Mouse (Mus musculus) activated CD4-positive, CD25-positive, alpha-beta regulatory T cell (primary cell): ENCODE data around the gene Oas1c. TPM values are rescaled to one million over a fixed set of nuclear protein-coding genes. Genes with fewer than 3 reads are reported as not detected.

Experiments used
- polyA plus RNA-seq, 2 experiments: library from polyadenylated mRNA; unstranded; fragments of 100-300 nt; shearing (Covaris generic); gene quantifications; one replicate each; pipeline ENCODE4 v1.2.1; 2017

The Oas1c gene
- 10 to 100 TPM; 12.6 to 13.1 TPM for polyA plus RNA-seq

GRCm38 (mm10) chr5:120811951-120812819 is at the start of gene Oas1c:
Oas1c (minus strand) TSS chr5:120812514.

GRCm38 (mm10) chr5:120861121-120861520 is 48.8 kb upstream of the Oas1c start, which contains the start of gene Oas1h:
Oas1h (plus strand) TSS chr5:120861421.

GRCm38 (mm10) chr5:120847067-120847466 is 34.8 kb upstream of the Oas1c start, which contains the start of gene Oas1f:
Oas1f (plus strand) TSS chr5:120847367.

GRCm38 (mm10) chr5:120795480-120796034 is 16.8 kb downstream of the Oas1c start, which contains the start of gene Oas1e:
Oas1e (minus strand) TSS chr5:120795530.

GRCm38 (mm10) chr5:120777478-120777877 is 34.8 kb downstream of the Oas1c start, which contains the start of gene Oas3:
Oas3 (minus strand) TSS chr5:120777661.

Other genes with a start within 250 kb of the Oas1c start
- 10 to 100 TPM; 14.1 to 21.5 TPM for gene Tpcn1, start 223.8 kb downstream of the Oas1c start, polyA plus RNA-seq
- 1 to 10 TPM in 1 of 2 experiments, under 1 TPM in 1; 0.43 to 1.9 TPM for gene Iqcd, start 223.5 kb downstream of the Oas1c start, polyA plus RNA-seq
- 1 to 10 TPM; 2.6 to 3.1 TPM for gene Rita1, start 199.9 kb downstream of the Oas1c start, polyA plus RNA-seq
- 10 to 100 TPM; 45.8 to 62.9 TPM for gene Ddx54, start 199.8 kb downstream of the Oas1c start, polyA plus RNA-seq
- gene Cfap73, start 178.3 kb downstream of the Oas1c start, polyA plus RNA-seq: under 1 TPM in 1 of 2 experiments, not detected in 1; 0.18 TPM
- gene Rasal1, start 163.7 kb downstream of the Oas1c start, polyA plus RNA-seq: 10 to 100 TPM; 11.4 to 15.4 TPM
- 100 to 1,000 TPM; 117 to 164 TPM for gene Dtx1, start 100.6 kb downstream of the Oas1c start, polyA plus RNA-seq
- gene Oas2, start 62.7 kb downstream of the Oas1c start, polyA plus RNA-seq: 1 to 10 TPM; 1.5 to 5.5 TPM
- 10 to 100 TPM in 1 of 2 experiments, 1 to 10 TPM in 1; 3.5 to 24.9 TPM for gene Oas3, start 34.9 kb downstream of the Oas1c start, polyA plus RNA-seq
- not detected for gene Oas1e, start 17.0 kb downstream of the Oas1c start, polyA plus RNA-seq
- gene Oas1f, start 34.9 kb upstream of the Oas1c start, polyA plus RNA-seq: not detected
- gene Oas1h, start 48.9 kb upstream of the Oas1c start, polyA plus RNA-seq: not detected
- gene Oas1g, start 75.1 kb upstream of the Oas1c start, polyA plus RNA-seq: 1 to 10 TPM in 1 of 2 experiments, under 1 TPM in 1; 0.29 to 1.2 TPM
- gene Oas1a, start 95.0 kb upstream of the Oas1c start, polyA plus RNA-seq: 10 to 100 TPM in 1 of 2 experiments, 1 to 10 TPM in 1; 4.8 to 67.8 TPM
- not detected for gene Oas1d, start 102.0 kb upstream of the Oas1c start, polyA plus RNA-seq
- under 1 TPM in 1 of 2 experiments, not detected in 1; 0.21 TPM for gene Rph3a, start 197.6 kb upstream of the Oas1c start, polyA plus RNA-seq